Mouse (Mus musculus) central nervous system, embryonic 18 days (tissue): ENCODE results near the gene Gm5965. TPM values are rescaled to one million over a fixed set of nuclear protein-coding genes. Genes with fewer than 3 reads are reported as not detected.

Experiments
- polyA plus RNA-seq: library from polyadenylated mRNA; depleted of rRNA; stranded (reverse); fragments of >200 nt; gene quantifications from 2 replicates; pipeline ENCODE4 v1.2.3, GENCODE M21; 2012; rRNA removed

Gene Gm5965
- polyA plus RNA-seq, result not detected in 2 replicates

DNA sequence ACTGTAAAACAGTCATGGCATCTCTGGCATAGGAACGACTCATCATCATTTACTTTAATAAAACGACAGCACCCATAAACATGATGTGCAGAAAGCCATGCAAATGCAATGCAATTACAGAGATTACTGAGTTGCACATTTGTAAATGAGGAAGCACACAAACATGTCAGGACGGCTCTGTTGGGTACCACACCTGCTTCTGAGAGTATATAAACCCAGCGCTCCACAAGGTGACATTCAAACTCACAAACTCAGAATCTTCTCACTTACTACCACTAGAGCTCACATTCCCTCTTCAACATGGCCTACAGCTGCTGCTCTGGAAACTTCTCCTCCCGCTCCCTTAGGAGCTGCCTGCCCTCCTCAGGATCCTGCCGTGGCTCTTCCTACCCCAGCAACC lies at the start of gene Gm5965:
Gm5965 (plus strand) TSS at position 301 of the 400 bp plus-strand sequence.

GRCm38 (mm10) chr16:88728812-88729275 lies 48.9 kb upstream of the Gm5965 start, which contains the start of gene Krtap13-1:
Gene Krtap13-1 (plus strand): TSS chr16:88728862.

GRCm38 (mm10) chr16:88751535-88751934 lies 26.2 kb upstream of the Gm5965 start, which contains the start of gene Krtap13:
Gene Krtap13 (minus strand): TSS chr16:88751635.

DNA sequence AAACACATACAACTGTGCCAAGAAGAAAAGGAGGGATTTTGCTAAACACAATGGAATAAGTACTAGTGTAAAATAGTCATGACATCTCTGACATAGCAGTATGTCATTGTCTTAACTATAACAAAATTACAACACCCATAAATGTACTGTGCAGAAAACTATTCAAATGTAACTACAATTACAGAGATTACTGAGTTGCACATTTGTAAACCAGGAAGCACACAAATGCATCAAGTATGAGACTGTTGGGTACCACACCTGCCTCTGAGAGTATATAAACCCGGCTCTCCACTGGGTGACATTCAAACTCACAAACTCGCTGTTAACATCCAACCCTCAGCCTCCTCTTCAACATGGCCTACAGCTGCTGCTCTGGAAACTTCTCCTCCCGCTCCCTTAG lies 19.1 kb upstream of the Gm5965 start, which contains the start of gene 2310034C09Rik:
2310034C09Rik (plus strand) TSS at position 301 of the 400 bp plus-strand sequence.

GRCm38 (mm10) chr16:88774106-88774505 lies 3.6 kb upstream of the Gm5965 start, which contains the start of gene 2310057N15Rik:
Gene 2310057N15Rik (minus strand): TSS chr16:88774206.

GRCm38 (mm10) chr16:88811827-88812226 lies 34.1 kb downstream of the Gm5965 start, which contains the start of gene Gm20741:
Gene Gm20741 (minus strand): TSS chr16:88812220.

DNA sequence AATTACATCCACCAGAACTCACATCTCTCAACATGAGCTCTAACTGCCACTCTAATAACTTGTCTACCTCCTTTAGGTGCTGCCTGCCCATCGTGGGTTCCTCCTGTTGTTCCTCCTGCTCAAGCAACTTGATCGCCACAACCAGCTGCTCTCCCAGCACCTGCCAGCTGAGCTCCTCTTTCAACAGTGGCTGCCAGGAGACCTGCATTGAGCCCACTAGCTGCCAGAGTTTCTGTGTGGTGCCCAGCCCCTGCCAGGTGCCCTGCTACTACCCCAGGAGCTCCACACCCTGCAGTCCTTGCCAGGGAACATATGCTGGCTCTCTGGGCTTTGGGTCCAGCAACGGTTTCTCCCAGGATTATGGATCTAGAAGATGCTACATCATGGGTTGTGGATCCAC lies 42.4 kb downstream of the Gm5965 start, which contains the start of gene Krtap15:
Krtap15 (plus strand) TSS at position 150 of the 400 bp plus-strand sequence.

DNA sequence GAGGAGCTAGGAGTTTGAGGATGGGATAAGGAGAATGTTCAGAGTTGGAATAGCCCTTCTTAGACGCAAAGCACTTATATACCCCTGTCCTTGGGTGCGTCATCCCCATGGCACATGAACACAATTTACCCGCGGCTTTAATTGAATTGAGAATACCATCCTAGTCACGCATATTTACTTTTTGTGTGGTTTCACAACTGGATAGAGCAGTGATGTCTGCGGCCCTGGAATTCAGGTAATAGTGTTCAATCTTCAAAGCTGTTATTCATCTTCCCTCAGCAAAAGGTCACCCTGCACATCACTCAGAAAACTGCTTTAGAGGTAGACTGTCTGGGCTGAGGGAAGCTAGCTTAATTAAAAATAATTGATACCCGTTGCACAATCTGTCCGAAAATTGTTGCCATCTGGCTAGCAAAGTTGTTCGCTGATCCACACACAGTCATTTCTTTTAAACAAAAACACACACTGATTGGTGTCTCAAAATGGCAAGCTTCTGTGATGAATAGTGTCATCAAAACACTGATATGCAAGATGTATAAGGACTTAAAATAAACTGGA lies 48.5 kb downstream of the Gm5965 start, which contains the start of gene Krtap14:
Krtap14 (minus strand) TSS at position 51 of the 558 bp plus-strand sequence.

Other genes starting within 250 kb of the Gm5965 start
- gene Cldn8, start 214.7 kb upstream of the Gm5965 start, polyA plus RNA-seq, result not detected in 2 replicates
- not detected in 2 replicates for gene Krtap24-1, start 165.6 kb upstream of the Gm5965 start, polyA plus RNA-seq
- gene 2310079G19Rik, start 150.2 kb upstream of the Gm5965 start, polyA plus RNA-seq, result not detected in 2 replicates
- not detected in 2 replicates for gene Krtap26-1, start 130.1 kb upstream of the Gm5965 start, polyA plus RNA-seq
- not detected in 2 replicates for gene Krtap27-1, start 106.2 kb upstream of the Gm5965 start, polyA plus RNA-seq
- gene 2310061N02Rik, start 69.9 kb upstream of the Gm5965 start, polyA plus RNA-seq, result not detected in 2 replicates
- gene Krtap13-1, start 49.0 kb upstream of the Gm5965 start, polyA plus RNA-seq, result not detected in 2 replicates
- gene Krtap13, start 26.3 kb upstream of the Gm5965 start, polyA plus RNA-seq, result not detected in 2 replicates
- not detected in 2 replicates for gene 2310034C09Rik, start 19.0 kb upstream of the Gm5965 start, polyA plus RNA-seq
- gene 2310057N15Rik, start 3.7 kb upstream of the Gm5965 start, polyA plus RNA-seq, result not detected in 2 replicates
- not detected in 2 replicates for gene Gm20741, start 34.3 kb downstream of the Gm5965 start, polyA plus RNA-seq
- gene Krtap15, start 42.3 kb downstream of the Gm5965 start, polyA plus RNA-seq, result not detected in 2 replicates
- not detected in 2 replicates for gene Krtap14, start 48.2 kb downstream of the Gm5965 start, polyA plus RNA-seq
- gene Krtap19-1, start 91.5 kb downstream of the Gm5965 start, polyA plus RNA-seq, result not detected in 2 replicates
- gene Krtap19-2, start 96.4 kb downstream of the Gm5965 start, polyA plus RNA-seq, result not detected in 2 replicates
- not detected in 2 replicates for gene Krtap19-3, start 100.1 kb downstream of the Gm5965 start, polyA plus RNA-seq
- not detected in 2 replicates for gene Krtap19-4, start 107.2 kb downstream of the Gm5965 start, polyA plus RNA-seq
- not detected in 2 replicates for gene Krtap19-5, start 118.6 kb downstream of the Gm5965 start, polyA plus RNA-seq
- gene Krtap19-9b, start 154.4 kb downstream of the Gm5965 start, polyA plus RNA-seq, result not detected in 2 replicates
- gene Krtap16-3, start 185.0 kb downstream of the Gm5965 start, polyA plus RNA-seq, result not detected in 2 replicates
- not detected in 2 replicates for gene Krtap22-2, start 232.9 kb downstream of the Gm5965 start, polyA plus RNA-seq
- not detected in 2 replicates for gene Gm10229, start 237.4 kb downstream of the Gm5965 start, polyA plus RNA-seq